In the genomic region with DNA sequence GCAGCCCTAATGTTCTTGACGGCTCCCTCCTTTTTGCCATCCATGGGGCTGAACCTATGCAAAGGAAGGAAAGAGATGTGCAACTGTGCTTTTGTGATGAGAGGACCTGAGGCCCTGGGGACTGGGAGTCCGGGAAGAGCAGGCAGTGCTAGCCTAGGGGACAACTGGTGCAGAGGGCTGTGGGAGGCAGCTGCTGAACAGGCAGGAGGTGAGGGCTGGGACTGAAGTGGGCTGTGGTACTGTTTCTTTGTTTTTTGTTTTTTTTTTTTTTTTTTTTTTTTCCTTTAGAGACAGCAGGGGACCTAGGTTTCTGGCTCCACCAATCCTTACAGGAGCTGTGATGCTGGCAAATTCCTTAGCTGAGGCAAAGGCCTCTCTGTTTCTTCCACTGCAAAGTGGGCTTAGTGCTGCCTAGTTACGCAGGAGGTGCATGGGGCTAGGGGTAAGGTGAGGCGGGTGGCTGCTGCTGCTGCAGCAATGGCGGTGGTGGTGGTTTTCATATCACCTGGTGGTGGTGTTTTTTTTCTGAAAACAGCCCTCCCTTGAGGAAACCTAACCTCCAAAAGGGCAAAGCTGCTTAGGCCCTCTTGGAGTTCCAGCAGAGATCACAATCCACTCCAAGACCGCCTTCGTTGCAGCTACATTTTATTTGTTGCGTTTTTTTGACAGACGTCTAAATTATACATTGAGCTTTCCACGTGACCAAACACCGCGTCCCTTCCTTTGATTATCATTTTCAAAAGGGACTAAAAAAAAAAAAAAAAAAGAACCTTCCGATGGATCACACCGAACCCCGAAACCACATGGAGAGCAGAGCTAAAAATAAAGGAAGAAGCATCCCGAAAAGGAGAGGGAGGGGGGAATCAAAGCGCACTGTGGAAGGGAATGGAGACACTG, we compare ENCODE assay signal across 8 mouse cellular contexts. TPM values are rescaled to one million over a fixed set of nuclear protein-coding genes. Genes with fewer than 3 reads are reported as not detected.
DNase-seq lines count a peak whose midpoint lies in the region; ATAC-seq and TF ChIP-seq lines count a peak whose summit lies in the region.

No protein-coding gene starts in this region.

- no peaks in the 10 kb centered on the region for H3K36me3 ChIP-seq in ES-Bruce4 (ENCODE audit: control insufficient read depth, insufficient read depth, low read length, poor library complexity, severe bottlenecking)
- no peaks in the 10 kb centered on the region for H3K36me3 ChIP-seq in heart, postnatal 0 days (replicated peaks; ENCODE audit: control insufficient read depth, insufficient read depth, low read length)
- no peaks in the 10 kb centered on the region for H3K36me3 ChIP-seq in liver, embryonic 14.5 days (replicated peaks; ENCODE audit: control insufficient read depth, insufficient read depth, low read depth)

- no peak for TF ChIP-seq CTCF in ES-Bruce4 (IDR thresholded peaks at IDR 0.05; ENCODE audit: low read depth, low read length)
- no peak for TF ChIP-seq CTCF in heart, postnatal 0 days (IDR thresholded peaks at IDR 0.05; ENCODE audit: low read depth)
- TF ChIP-seq CTCF in liver, embryonic 14.5 days (IDR thresholded peaks at IDR 0.05; ENCODE audit: low read depth): no peak

- peak overlapping the region; percentile 70 for H3K4me2 ChIP-seq in heart, postnatal 0 days (ENCODE audit: low read depth, low read length)
- H3K4me2 ChIP-seq in liver, embryonic 14.5 days (ENCODE audit: low read depth): peak overlapping the region; percentile 71

- TF ChIP-seq POLR2A in ES-Bruce4 (IDR thresholded peaks at IDR 0.05; ENCODE audit: insufficient read depth, low read length): no peak

- peak; percentile 25 for DNase-seq in embryo, embryonic 10 days (ENCODE audit: low spot score)
- DNase-seq in embryo, embryonic 11 days: no peak
- no peak for DNase-seq in heart, postnatal 0 days (ENCODE audit: low spot score)
- DNase-seq in liver, embryonic 14.5 days (ENCODE audit: low read depth in 3 of 3, low spot score in 3 of 3): no peak
- peak; percentile 58 for DNase-seq in thymus, postnatal 25 days
- no peak for DNase-seq in MN1 (ENCODE audit: low spot score)
- DNase-seq in ovary, postnatal 36 days (ENCODE audit: low spot score): no peak

- H3K4me1 ChIP-seq in ES-Bruce4 (ENCODE audit: control insufficient read depth, insufficient read depth, low read length): peaks cover 18% of the 10 kb centered on the region
- peaks cover 76% of the 10 kb centered on the region for H3K4me1 ChIP-seq in heart, postnatal 0 days (ENCODE audit: control insufficient read depth, insufficient read depth)
- H3K4me1 ChIP-seq in liver, embryonic 14.5 days (replicated peaks; ENCODE audit: control insufficient read depth in 2 of 2, insufficient read depth in 2 of 2, low read length in 1 of 2): peaks cover 33 to 52% of the 10 kb centered on the region in 2 experiments

- ATAC-seq in heart, postnatal 0 days (ENCODE audit: insufficient read depth, low read depth): no peak
- ATAC-seq in liver, embryonic 14.5 days (ENCODE audit: insufficient read depth): no peak

- WGBS in heart, postnatal 0 days: 23% methylated on average over 17 of the region's 17 CpGs
- 34% methylated on average over 17 of the region's 17 CpGs for WGBS in liver, embryonic 14.5 days (ENCODE audit: insufficient replicate concordance)

- peak overlapping the region; percentile 62 for H3K27ac ChIP-seq in ES-Bruce4 (ENCODE audit: insufficient read depth, low read length)
- H3K27ac ChIP-seq in heart, postnatal 0 days (ENCODE audit: low read depth): peak overlapping the region; percentile 94
- H3K27ac ChIP-seq in liver, embryonic 14.5 days: no peak overlapping the region

- no peak for TF ChIP-seq EP300 in ES-Bruce4 (IDR thresholded peaks at IDR 0.05; ENCODE audit: insufficient read depth, low read depth, low read length)
- no peak for TF ChIP-seq EP300 in heart, postnatal 0 days (IDR thresholded peaks at IDR 0.05; ENCODE audit: low read depth)
- no peak for TF ChIP-seq EP300 in liver, embryonic 14.5 days (IDR thresholded peaks at IDR 0.05; ENCODE audit: low read depth)

- no peaks in the 10 kb centered on the region for H3K27me3 ChIP-seq in ES-Bruce4 (ENCODE audit: control insufficient read depth, insufficient read depth, low read length, poor library complexity, severe bottlenecking)
- no peaks in the 10 kb centered on the region for H3K27me3 ChIP-seq in heart, postnatal 0 days (ENCODE audit: control insufficient read depth, insufficient read depth, low read length)
- peaks cover 6% of the 10 kb centered on the region; the same call in 1 of the 2 replicates for H3K27me3 ChIP-seq in liver, embryonic 14.5 days (ENCODE audit: control insufficient read depth, insufficient read depth, low read length)

- H3K9me3 ChIP-seq in ES-Bruce4 (replicated peaks; ENCODE audit: control insufficient read depth, insufficient read depth, low read length, poor library complexity, severe bottlenecking): no peaks in the 10 kb centered on the region
- no peaks in the 10 kb centered on the region for H3K9me3 ChIP-seq in heart, postnatal 0 days (replicated peaks; ENCODE audit: control insufficient read depth, low read length)
- no peaks in the 10 kb centered on the region for H3K9me3 ChIP-seq in liver, embryonic 14.5 days (ENCODE audit: control insufficient read depth, low read length)

- no peak overlapping the region for H3K4me3 ChIP-seq in ES-Bruce4 (ENCODE audit: low read depth, low read length)
- peak overlapping the region; percentile 35; the same call in 1 of the 2 replicates for H3K4me3 ChIP-seq in heart, postnatal 0 days (ENCODE audit: low read depth, low read length)
- H3K4me3 ChIP-seq in liver, embryonic 14.5 days (ENCODE audit: insufficient read depth in 1 of 2, low read depth in 2 of 2, low read length in 2 of 2): peak overlapping the region; percentile 44 to 45; a peak in 2 of 4 replicates

- H3K9ac ChIP-seq in ES-Bruce4 (ENCODE audit: low read depth, poor library complexity, severe bottlenecking): no peak overlapping the region
- H3K9ac ChIP-seq in heart, postnatal 0 days (replicated peaks; ENCODE audit: low read depth, low read length): no peak overlapping the region
- H3K9ac ChIP-seq in liver, embryonic 14.5 days (replicated peaks): peak overlapping the region; percentile 34

RNA-seq across cellular contexts. Expression of a gene that starts 26.4 kb away (rescaled TPM):
- polyA plus RNA-seq in ES-Bruce4 (2011; ENCODE audit: insufficient read depth, insufficient read length, low read depth, missing spikeins): 14.2 and 16.3 TPM in 2 replicates
- 35.9 and 48.3 TPM in 2 replicates for total RNA-seq in heart, postnatal 0 days (2014; rRNA removed; ENCODE audit: low replicate concordance)
- 14.3 and 14.6 TPM in 2 replicates for polyA plus RNA-seq in heart, postnatal 0 days (2015; fragmentation: Nextera tagmentation; extraction: Ambion mirVana)
- 7.3 and 7.7 TPM in 2 replicates for polyA plus RNA-seq in liver, embryonic 14.5 days (2012; rRNA removed)
- polyA plus RNA-seq in liver, embryonic 14.5 days (2014; fragmentation: Nextera tagmentation; extraction: Ambion mirVana): 7.5 and 10.1 TPM in 2 replicates

RNA-seq across cellular contexts. Expression of a gene that starts 45.1 kb away (rescaled TPM):
- polyA plus RNA-seq in ES-Bruce4 (2011; ENCODE audit: insufficient read depth, insufficient read length, low read depth, missing spikeins): 91.4 and 95.8 TPM in 2 replicates
- 37.2 and 38.2 TPM in 2 replicates for total RNA-seq in heart, postnatal 0 days (2014; rRNA removed; ENCODE audit: low replicate concordance)
- polyA plus RNA-seq in heart, postnatal 0 days (2015; fragmentation: Nextera tagmentation; extraction: Ambion mirVana): 79.5 and 80.6 TPM in 2 replicates
- polyA plus RNA-seq in liver, embryonic 14.5 days (2012; rRNA removed): 14.7 and 27.6 TPM in 2 replicates
- polyA plus RNA-seq in liver, embryonic 14.5 days (2014; fragmentation: Nextera tagmentation; extraction: Ambion mirVana): 17.1 and 17.6 TPM in 2 replicates

RNA-seq across cellular contexts. Expression of a gene that starts 45.3 kb away (rescaled TPM):
- polyA plus RNA-seq in ES-Bruce4 (2011; ENCODE audit: insufficient read depth, insufficient read length, low read depth, missing spikeins): 6.0 and 7.3 TPM in 2 replicates
- 4.2 and 5.9 TPM in 2 replicates for total RNA-seq in heart, postnatal 0 days (2014; rRNA removed; ENCODE audit: low replicate concordance)
- polyA plus RNA-seq in heart, postnatal 0 days (2015; fragmentation: Nextera tagmentation; extraction: Ambion mirVana): 4.6 and 5.1 TPM in 2 replicates
- 5.8 and 7.4 TPM in 2 replicates for polyA plus RNA-seq in liver, embryonic 14.5 days (2012; rRNA removed)
- polyA plus RNA-seq in liver, embryonic 14.5 days (2014; fragmentation: Nextera tagmentation; extraction: Ambion mirVana): 15.0 and 15.9 TPM in 2 replicates

Comparison
In these comparisons a context has a peak if more than half of its experiments do, and no peak if none do; other contexts are left out.
1. DNase-seq: peak in embryo, embryonic 10 days (single experiment) and thymus, postnatal 25 days (single experiment); none in embryo, embryonic 11 days (single experiment), heart, postnatal 0 days (single experiment), liver, embryonic 14.5 days (0 of 3), MN1 (single experiment) and ovary, postnatal 36 days (single experiment).